Mouse (Mus musculus) cortical plate, adult 2 months (tissue): ENCODE measurements around the gene Lypd5.

Source experiments
- CTCF ChIP-seq: fragments of 200-500 bp; IDR thresholded peaks from 2 replicates; pipeline ENCODE4 v1.5.1; 2011; ENCODE audit warnings: mild to moderate bottlenecking, control low read depth, low read length; ENCODE audit not compliant: insufficient read depth; ENCODE audit errors: extremely low read depth
- POLR2A ChIP-seq: fragments of 200-500 bp; IDR thresholded peaks from 2 replicates; pipeline ENCODE4 v1.6.1; 2011; ENCODE audit warnings: mild to moderate bottlenecking, low read length, control low read depth; ENCODE audit not compliant: insufficient read depth; ENCODE audit errors: extremely low read depth

GRCm38 (mm10) chr7:24398364-24398913, 49.4 kb downstream of the Lypd5 start:
- TF ChIP-seq POLR2A (no peak), CTCF (no peak)
